Mouse (Mus musculus): ENCODE results near the gene Kcnq5. TPM values are rescaled to one million over a fixed set of nuclear protein-coding genes. Genes with fewer than 3 reads are reported as not detected.
A peak's percentile ranks its signal among the peaks of the same experiment; 100 is the strongest.

Gene Kcnq5
- polyA plus RNA-seq, 1 experiment from 2014 or later = 0.30 TPM

DNA sequence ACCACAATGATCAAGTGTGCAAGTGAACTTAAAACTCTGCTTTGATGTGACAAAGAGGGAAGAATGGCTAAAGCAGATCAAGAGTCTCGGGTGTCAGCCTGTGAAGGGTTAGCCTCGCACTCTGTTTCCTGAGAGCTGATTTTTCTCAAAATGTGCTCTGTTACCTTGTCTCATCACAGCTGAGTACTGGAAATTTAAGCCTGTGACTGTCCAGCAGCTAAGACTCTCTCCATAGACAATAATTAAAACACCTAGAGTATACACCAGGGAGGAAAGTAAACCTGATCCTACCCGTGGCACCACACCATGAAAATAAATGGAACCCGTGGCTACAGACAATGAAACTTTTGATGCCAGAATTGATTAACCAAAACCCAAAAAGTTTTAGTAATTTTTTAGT, 90.9 kb downstream of the Kcnq5 start:
- 60% methylated on average over 4 of the region's 4 CpGs for WGBS
- H3K27me3 ChIP-seq (ENCODE audit: control insufficient read depth, insufficient read depth, low read length) = no peaks in the 10 kb centered on the region
- H3K4me1 ChIP-seq (ENCODE audit: control insufficient read depth, insufficient read depth, low read length) = no peaks in the 10 kb centered on the region
- no peak for ATAC-seq (ENCODE audit: low FRiP score)
- no peak overlapping the region for H3K9ac ChIP-seq (ENCODE audit: low read length)
- H3K36me3 ChIP-seq (ENCODE audit: control insufficient read depth, insufficient read depth, low read length) = no peaks in the 10 kb centered on the region
- no peak overlapping the region for H3K4me2 ChIP-seq
- no peaks in the 10 kb centered on the region for H3K9me3 ChIP-seq (ENCODE audit: control insufficient read depth, low read length)
- peak; percentile 62 for DNase-seq (ENCODE audit: low spot score, missing footprints)
- H3K4me3 ChIP-seq (ENCODE audit: low read depth, low read length) = no peak overlapping the region
- no peak overlapping the region for H3K27ac ChIP-seq (ENCODE audit: low read depth, low read length)

- H3K9me3 ChIP-seq (ENCODE audit: control insufficient read depth, low read length) = no peaks in the 10 kb centered on the region
- H3K4me1 ChIP-seq (ENCODE audit: control insufficient read depth, insufficient read depth, low read length) = no peaks in the 10 kb centered on the region
- WGBS = 94% methylated on average over 1 of the region's 1 CpGs
- H3K27me3 ChIP-seq (ENCODE audit: control insufficient read depth, insufficient read depth, low read length) = no peaks in the 10 kb centered on the region
- no peak overlapping the region for H3K4me2 ChIP-seq
- ATAC-seq (ENCODE audit: low FRiP score) (no peak), DNase-seq (ENCODE audit: low spot score, missing footprints) (peak; percentile 69)
- no peaks in the 10 kb centered on the region for H3K36me3 ChIP-seq (ENCODE audit: control insufficient read depth, insufficient read depth, low read length)
- H3K4me3 ChIP-seq (ENCODE audit: low read depth, low read length) = no peak overlapping the region
- no peak overlapping the region for H3K27ac ChIP-seq (ENCODE audit: low read depth, low read length)
- H3K9ac ChIP-seq (ENCODE audit: low read length) = no peak overlapping the region
Observed at GRCm38 (mm10) chr1:21868484-21868883, 93.3 kb downstream of the Kcnq5 start.

GRCm38 (mm10) chr1:21856399-21856798, 105.3 kb downstream of the Kcnq5 start:
- Histone ChIP-seq H3K9ac (ENCODE audit: low read length) (no peak overlapping the region), H3K4me3 (ENCODE audit: low read depth, low read length) (no peak overlapping the region), H3K4me2 (no peak overlapping the region), H3K9me3 (ENCODE audit: control insufficient read depth, low read length) (no peaks in the 10 kb centered on the region), H3K27me3 (ENCODE audit: control insufficient read depth, insufficient read depth, low read length) (no peaks in the 10 kb centered on the region), H3K27ac (ENCODE audit: low read depth, low read length) (no peak overlapping the region), H3K36me3 (ENCODE audit: control insufficient read depth, insufficient read depth, low read length) (no peaks in the 10 kb centered on the region), H3K4me1 (ENCODE audit: control insufficient read depth, insufficient read depth, low read length) (no peaks in the 10 kb centered on the region)
- no peak for ATAC-seq (ENCODE audit: low FRiP score)
- WGBS = 70% methylated on average over 3 of the region's 3 CpGs
- DNase-seq (ENCODE audit: low spot score, missing footprints) = no peak

- no peaks in the 10 kb centered on the region for H3K4me1 ChIP-seq (ENCODE audit: control insufficient read depth, insufficient read depth, low read length)
- no peak overlapping the region for H3K4me3 ChIP-seq (ENCODE audit: low read depth, low read length)
- H3K27me3 ChIP-seq (ENCODE audit: control insufficient read depth, insufficient read depth, low read length) = no peaks in the 10 kb centered on the region
- no peak for DNase-seq (ENCODE audit: low spot score, missing footprints)
- no peak overlapping the region for H3K27ac ChIP-seq (ENCODE audit: low read depth, low read length)
- H3K36me3 ChIP-seq (ENCODE audit: control insufficient read depth, insufficient read depth, low read length) = no peaks in the 10 kb centered on the region
- H3K9ac ChIP-seq (ENCODE audit: low read length) = no peak overlapping the region
- no peaks in the 10 kb centered on the region for H3K9me3 ChIP-seq (ENCODE audit: control insufficient read depth, low read length)
- H3K4me2 ChIP-seq = no peak overlapping the region
- 50% methylated on average over 3 of the region's 3 CpGs for WGBS
- no peak for ATAC-seq (ENCODE audit: low FRiP score)
Observed at GRCm38 (mm10) chr1:21838534-21838933, 123.2 kb downstream of the Kcnq5 start.

GRCm38 (mm10) chr1:21837387-21837786, 124.4 kb downstream of the Kcnq5 start:
- Histone ChIP-seq H3K4me1 (ENCODE audit: control insufficient read depth, insufficient read depth, low read length) (no peaks in the 10 kb centered on the region), H3K27me3 (ENCODE audit: control insufficient read depth, insufficient read depth, low read length) (no peaks in the 10 kb centered on the region), H3K27ac (ENCODE audit: low read depth, low read length) (no peak overlapping the region), H3K36me3 (ENCODE audit: control insufficient read depth, insufficient read depth, low read length) (no peaks in the 10 kb centered on the region), H3K9me3 (ENCODE audit: control insufficient read depth, low read length) (no peaks in the 10 kb centered on the region), H3K4me2 (no peak overlapping the region), H3K9ac (ENCODE audit: low read length) (no peak overlapping the region), H3K4me3 (ENCODE audit: low read depth, low read length) (no peak overlapping the region)
- 81% methylated on average over 2 of the region's 2 CpGs for WGBS
- DNase-seq (ENCODE audit: low spot score, missing footprints) (no peak), ATAC-seq (ENCODE audit: low FRiP score) (no peak)

GRCm38 (mm10) chr1:21836337-21836736, 125.4 kb downstream of the Kcnq5 start:
- DNase-seq (ENCODE audit: low spot score, missing footprints) (no peak), ATAC-seq (ENCODE audit: low FRiP score) (no peak)
- Histone ChIP-seq H3K27me3 (ENCODE audit: control insufficient read depth, insufficient read depth, low read length) (no peaks in the 10 kb centered on the region), H3K9ac (ENCODE audit: low read length) (no peak overlapping the region), H3K4me1 (ENCODE audit: control insufficient read depth, insufficient read depth, low read length) (no peaks in the 10 kb centered on the region), H3K36me3 (ENCODE audit: control insufficient read depth, insufficient read depth, low read length) (no peaks in the 10 kb centered on the region), H3K4me2 (no peak overlapping the region), H3K4me3 (ENCODE audit: low read depth, low read length) (no peak overlapping the region), H3K27ac (ENCODE audit: low read depth, low read length) (no peak overlapping the region), H3K9me3 (ENCODE audit: control insufficient read depth, low read length) (no peaks in the 10 kb centered on the region)
- 74% methylated on average over 3 of the region's 3 CpGs for WGBS

DNA sequence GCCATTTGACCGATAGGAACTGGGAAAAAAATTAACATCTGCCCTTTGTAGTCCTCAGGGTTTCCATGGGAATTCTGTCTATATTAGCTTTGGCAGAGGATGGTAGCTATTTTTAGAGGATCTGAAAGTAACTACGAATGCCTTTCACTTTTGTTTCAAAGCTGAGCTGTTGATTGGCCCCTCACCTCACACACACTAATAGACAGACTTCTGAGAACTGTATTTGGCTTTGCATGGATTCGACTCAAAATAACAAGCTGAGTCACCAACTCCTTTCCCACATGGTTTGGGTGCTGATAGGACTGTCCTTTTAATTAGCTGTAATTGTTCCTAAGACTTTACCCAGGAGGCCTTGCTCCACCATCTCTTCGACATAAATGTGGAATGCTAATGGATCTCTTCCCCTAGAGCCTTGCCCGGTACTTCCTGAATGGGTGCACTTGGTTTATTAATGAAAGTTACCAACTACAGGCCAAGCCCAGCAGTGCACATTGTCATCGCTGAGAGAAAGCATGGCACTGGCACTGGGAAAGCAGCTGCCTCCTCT, 131.8 kb downstream of the Kcnq5 start:
- ATAC-seq (ENCODE audit: low FRiP score) = no peak
- no peak for DNase-seq (ENCODE audit: low spot score, missing footprints)
- Histone ChIP-seq H3K4me1 (ENCODE audit: control insufficient read depth, insufficient read depth, low read length) (no peaks in the 10 kb centered on the region), H3K27me3 (ENCODE audit: control insufficient read depth, insufficient read depth, low read length) (no peaks in the 10 kb centered on the region), H3K4me3 (ENCODE audit: low read depth, low read length) (no peak overlapping the region), H3K9ac (ENCODE audit: low read length) (no peak overlapping the region), H3K27ac (ENCODE audit: low read depth, low read length) (no peak overlapping the region), H3K36me3 (ENCODE audit: control insufficient read depth, insufficient read depth, low read length) (no peaks in the 10 kb centered on the region), H3K9me3 (ENCODE audit: control insufficient read depth, low read length) (no peaks in the 10 kb centered on the region), H3K4me2 (no peak overlapping the region)
- 81% methylated on average over 6 of the region's 6 CpGs for WGBS

DNA sequence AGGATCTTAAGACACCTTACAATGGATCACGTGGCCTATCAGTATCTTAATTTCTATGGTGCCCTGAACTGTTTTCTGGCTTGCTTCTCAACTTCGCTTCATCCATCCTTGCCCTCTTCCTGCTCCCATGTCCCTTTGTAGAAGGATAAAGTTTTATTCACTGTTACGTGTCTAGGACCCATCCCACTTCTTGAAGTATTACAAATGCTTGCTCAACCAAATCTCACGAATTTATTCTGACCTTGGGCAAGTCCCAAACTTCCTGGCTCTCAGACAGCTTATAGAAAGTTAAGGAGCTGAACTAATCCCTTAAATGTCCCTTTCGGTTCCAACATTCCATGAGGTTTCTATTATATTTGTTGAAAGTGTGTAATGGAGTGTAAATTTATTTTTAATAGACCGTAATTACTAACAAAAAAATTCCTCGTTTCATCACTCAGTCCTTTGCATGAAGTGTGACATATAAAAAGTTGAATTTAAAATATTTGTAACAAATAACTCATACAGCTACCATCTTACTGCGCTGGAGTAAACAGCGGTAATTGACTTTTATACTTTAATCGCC, 141.6 kb downstream of the Kcnq5 start:
- Histone ChIP-seq H3K27me3 (ENCODE audit: control insufficient read depth, insufficient read depth, low read length) (no peaks in the 10 kb centered on the region; the same call in 1 of the 2 replicates), H3K4me3 (ENCODE audit: low read depth, low read length) (no peak overlapping the region), H3K9me3 (ENCODE audit: control insufficient read depth, low read length) (no peaks in the 10 kb centered on the region), H3K4me1 (ENCODE audit: control insufficient read depth, insufficient read depth, low read length) (no peaks in the 10 kb centered on the region), H3K9ac (ENCODE audit: low read length) (no peak overlapping the region), H3K27ac (ENCODE audit: low read depth, low read length) (no peak overlapping the region), H3K4me2 (no peak overlapping the region), H3K36me3 (ENCODE audit: control insufficient read depth, insufficient read depth, low read length) (no peaks in the 10 kb centered on the region)
- peak; percentile 67 for ATAC-seq (ENCODE audit: low FRiP score)
- WGBS = 36% methylated on average over 10 of the region's 10 CpGs
- DNase-seq (ENCODE audit: low spot score, missing footprints) = no peak

GRCm38 (mm10) chr1:21805064-21805463, 156.7 kb downstream of the Kcnq5 start:
- 91% methylated on average over 2 of the region's 2 CpGs for WGBS
- H3K4me2 ChIP-seq = no peak overlapping the region
- H3K9ac ChIP-seq (ENCODE audit: low read length) = no peak overlapping the region
- DNase-seq (ENCODE audit: low spot score, missing footprints) = no peak
- peak; percentile 77 for ATAC-seq (ENCODE audit: low FRiP score)
- 0 out of 2 replicates have a peak, but pooled peaks cover 2% of the 10 kb centered on the region for H3K4me1 ChIP-seq (ENCODE audit: control insufficient read depth, insufficient read depth, low read length)
- H3K4me3 ChIP-seq (ENCODE audit: low read depth, low read length) = no peak overlapping the region
- no peaks in the 10 kb centered on the region for H3K9me3 ChIP-seq (ENCODE audit: control insufficient read depth, low read length)
- no peaks in the 10 kb centered on the region for H3K36me3 ChIP-seq (ENCODE audit: control insufficient read depth, insufficient read depth, low read length)
- H3K27ac ChIP-seq (ENCODE audit: low read depth, low read length) = no peak overlapping the region
- no peaks in the 10 kb centered on the region for H3K27me3 ChIP-seq (ENCODE audit: control insufficient read depth, insufficient read depth, low read length)

Data from midbrain, embryonic 11.5 days (tissue).